Mouse (Mus musculus) right cerebral cortex, postnatal 14 days (tissue): ENCODE results near the gene Nktr.

Source experiments
- DNase-seq: peaks from one replicate; pipeline ENCODE4 v3.0.0; 2022

The Nktr gene

DNA sequence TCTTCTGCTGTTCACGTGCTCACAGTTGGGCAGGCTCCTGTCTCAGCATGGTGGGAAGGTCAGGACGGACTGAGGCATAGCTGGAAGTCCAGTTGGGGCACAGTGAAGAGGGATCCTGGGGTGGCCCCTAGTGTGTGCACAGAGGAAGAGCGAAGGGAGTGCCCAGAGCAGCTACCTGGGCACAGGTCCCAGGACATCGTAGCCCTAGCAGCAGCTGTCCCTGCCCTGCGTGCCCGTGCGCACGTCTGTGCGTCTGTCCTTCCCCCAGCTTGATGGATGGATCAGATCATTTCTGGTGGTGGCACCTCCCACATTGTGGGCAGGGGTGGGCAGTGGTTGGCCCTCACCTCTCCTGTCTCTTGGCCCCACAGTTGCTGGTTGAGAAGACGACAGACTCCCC is 43.3 kb downstream of the Nktr start:
- no peak for DNase-seq

DNA sequence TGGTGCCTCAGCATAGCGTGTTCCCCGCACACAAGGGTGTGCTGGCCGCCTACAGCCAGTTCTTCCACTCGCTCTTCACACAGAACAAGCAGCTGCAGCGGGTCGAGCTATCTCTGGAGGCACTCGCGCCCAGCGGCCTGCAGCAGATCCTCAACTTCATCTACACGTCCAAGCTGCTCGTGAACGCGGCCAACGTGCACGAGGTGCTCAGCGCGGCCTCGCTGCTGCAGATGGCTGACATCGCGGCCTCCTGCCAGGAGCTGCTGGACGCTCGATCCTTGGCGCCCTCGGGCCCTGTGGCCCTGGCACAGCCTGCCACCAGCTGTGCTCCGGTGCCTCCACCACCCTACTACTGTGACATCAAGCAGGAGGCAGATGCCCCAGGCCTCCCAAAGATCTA is 43.8 kb downstream of the Nktr start:
- no peak for DNase-seq

DNA sequence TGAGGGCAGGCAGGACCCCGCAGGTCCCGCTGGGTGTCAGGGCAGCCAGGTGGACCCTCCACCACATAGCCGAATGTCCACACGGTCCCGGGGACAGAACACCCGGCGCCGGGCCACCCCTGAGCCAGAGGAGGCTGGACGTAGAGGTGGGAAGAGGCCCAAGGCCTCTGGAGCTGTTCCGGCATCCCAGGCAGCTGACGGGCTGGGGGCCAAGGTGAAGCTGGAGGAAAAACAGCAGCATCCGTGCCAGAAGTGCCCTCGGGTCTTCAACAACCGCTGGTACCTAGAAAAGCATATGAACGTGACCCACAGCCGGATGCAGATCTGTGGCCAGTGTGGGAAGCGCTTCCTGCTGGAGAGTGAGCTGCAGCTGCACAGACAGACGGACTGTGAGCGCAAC is 44.7 kb downstream of the Nktr start:
- no peak for DNase-seq

DNA sequence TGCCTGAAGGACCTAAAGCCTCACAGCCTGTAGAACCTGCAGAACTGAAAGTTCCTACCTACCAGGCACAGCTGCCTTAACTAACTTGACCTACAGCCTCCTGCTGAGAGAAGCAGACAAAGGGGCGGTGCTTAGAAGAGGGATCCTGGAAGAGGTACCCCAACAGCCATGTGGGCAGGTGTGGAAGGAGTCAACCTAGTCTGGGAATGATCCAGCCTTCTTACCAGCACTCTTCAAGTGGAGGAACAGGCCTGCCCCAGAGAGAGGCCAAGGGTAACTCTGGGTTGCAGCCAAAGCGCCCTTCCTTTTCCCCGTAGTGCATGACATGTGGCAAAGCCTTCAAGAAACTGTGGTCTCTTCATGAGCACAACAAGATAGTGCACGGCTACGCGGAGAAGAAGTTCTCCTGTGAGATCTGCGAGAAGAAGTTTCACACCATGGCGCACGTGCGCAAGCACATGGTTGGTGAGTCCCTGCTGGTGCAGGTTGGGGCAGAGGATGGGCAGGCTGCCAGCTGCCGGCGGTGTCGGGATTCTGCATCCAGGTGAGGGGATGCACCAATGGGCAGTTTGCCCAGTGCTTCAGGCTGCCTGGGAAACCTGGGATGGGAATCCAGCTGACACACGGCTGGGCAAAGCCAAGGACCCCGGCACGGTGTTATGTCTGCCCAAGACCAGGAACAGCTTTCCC is 46.3 kb downstream of the Nktr start:
- no peak for DNase-seq

- DNase-seq = no peak
Measured at GRCm38 (mm10) chr9:121772412-121772811, 53.4 kb downstream of the Nktr start.

GRCm38 (mm10) chr9:121775951-121776350 is 57.0 kb downstream of the Nktr start:
- no peak for DNase-seq

GRCm38 (mm10) chr9:121776511-121776910 is 57.5 kb downstream of the Nktr start:
- no peak for DNase-seq

GRCm38 (mm10) chr9:121777484-121778065 is 58.6 kb downstream of the Nktr start, which contains the start of gene Klhl40:
Klhl40 (plus strand) TSS chr9:121777607.
- no peak for DNase-seq

- DNase-seq = peak; percentile 80
Measured at GRCm38 (mm10) chr9:121778066-121778624, 59.2 kb downstream of the Nktr start.

DNA sequence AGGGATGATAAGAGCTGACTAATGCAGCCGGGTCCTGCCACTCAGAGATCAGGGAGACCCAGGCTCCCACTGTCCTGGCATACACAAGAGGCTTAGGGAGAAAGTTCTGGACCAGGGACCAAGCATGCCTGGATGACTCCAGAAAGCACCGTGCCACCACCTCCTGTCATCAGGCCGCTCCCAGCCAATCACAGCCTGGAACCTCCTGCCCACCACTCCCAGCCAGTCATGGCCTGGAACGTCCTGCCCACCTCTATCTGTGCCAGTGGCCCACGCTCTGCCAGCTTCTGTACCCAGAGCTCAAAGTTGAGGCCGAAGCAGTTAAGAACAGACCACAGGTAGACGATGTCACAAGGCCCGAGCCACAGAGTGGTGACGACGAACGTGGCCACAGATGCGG is 65.8 kb downstream of the Nktr start:
- no peak for DNase-seq

DNA sequence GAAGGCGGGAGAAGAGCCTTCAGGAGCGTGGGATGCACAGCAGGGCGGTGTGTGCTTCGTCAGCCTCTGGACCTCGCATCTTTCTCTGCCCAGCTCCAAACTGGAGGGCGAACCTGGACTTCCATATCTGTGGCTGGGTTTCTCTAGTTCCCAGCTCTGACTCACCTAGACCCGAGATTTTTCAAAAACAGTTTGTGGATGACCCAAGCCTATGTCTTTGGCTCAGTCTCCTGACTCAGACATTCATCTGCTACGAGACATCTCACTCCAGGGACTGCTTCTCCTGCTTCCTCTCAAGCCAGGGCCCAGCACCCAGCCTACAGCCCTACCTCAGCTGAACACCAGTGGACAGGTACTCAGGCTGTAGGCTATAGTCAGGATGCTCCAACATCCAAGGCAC is 66.3 kb downstream of the Nktr start:
- DNase-seq = no peak

- no peak for DNase-seq
Measured at GRCm38 (mm10) chr9:121786359-121786758, 67.4 kb downstream of the Nktr start.

GRCm38 (mm10) chr9:121791206-121791605 is 72.2 kb downstream of the Nktr start:
- peak; percentile 63 for DNase-seq

- DNase-seq = no peak
Measured at GRCm38 (mm10) chr9:121791757-121792521, 73.0 kb downstream of the Nktr start, which contains the start of gene Hhatl. Hhatl (minus strand) TSS chr9:121792507.

DNA sequence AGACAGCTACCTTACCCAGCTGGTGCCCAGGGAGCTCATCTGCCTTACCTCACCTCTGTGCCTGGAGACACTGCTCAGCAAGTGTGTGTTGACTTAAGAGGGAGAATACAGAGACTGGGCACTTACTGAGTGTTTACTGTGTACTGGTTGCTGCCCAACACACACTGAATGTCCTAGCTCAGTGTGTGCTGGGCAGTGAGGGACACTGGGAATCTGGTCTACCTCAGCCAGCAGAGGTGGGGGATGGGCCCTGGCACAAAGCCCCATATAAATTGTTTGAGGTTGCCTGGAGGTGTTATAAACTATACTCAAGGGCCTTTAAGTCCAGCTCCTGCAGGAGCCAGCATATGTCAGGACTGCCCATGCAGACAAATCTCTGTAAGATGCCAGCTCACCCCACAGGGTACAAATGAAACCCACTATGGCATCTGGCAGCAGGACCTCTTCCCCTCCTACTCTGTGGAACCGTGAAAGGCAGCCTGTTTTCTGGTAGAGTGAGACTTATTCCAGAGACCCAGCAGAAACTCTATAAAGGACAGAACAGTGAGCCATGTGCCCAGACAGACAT is 76.1 kb downstream of the Nktr start:
- no peak for DNase-seq

GRCm38 (mm10) chr9:121797722-121798121 is 78.8 kb downstream of the Nktr start:
- DNase-seq = no peak

DNA sequence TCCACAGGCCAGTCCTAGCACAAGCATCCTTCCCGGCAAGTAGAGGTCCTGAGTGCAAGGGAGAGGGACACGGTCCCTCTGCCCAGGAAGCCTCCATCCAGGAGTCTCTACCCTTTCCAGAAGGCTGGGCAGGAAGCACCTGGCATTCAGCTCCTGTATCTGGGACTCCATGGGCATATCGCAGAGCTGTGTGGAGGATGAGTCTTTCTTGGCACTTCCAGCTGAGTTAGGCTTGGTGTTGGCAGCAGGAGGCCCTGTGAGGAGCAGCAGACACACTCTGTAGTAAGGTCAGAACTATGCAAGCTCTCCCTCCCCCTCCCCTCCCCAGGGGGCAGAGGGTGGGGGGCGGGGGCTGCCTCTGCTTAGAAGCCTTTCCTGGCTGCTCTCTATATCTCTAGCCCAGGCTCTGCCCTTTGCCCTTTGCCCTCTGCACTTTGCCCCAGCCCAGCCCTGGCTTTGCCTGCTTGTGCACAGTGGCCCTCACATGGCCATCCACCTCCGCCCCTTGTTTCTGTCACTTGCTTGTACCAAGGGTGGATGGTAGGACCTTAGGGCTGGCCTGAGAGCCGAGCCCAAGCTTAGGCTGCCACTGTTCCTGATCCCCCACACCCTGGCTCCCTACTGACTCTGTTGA is 80.0 kb downstream of the Nktr start:
- DNase-seq = no peak

- DNase-seq = no peak
Measured at GRCm38 (mm10) chr9:121802747-121803146, 83.8 kb downstream of the Nktr start.
